Mouse (Mus musculus): ENCODE data around the gene Mrpl12. TPM values are rescaled to one million over a fixed set of nuclear protein-coding genes. Genes with fewer than 3 reads are reported as not detected.
A peak's percentile ranks its signal among the peaks of the same experiment; 100 is the strongest.

Mrpl12 gene
- 10 to 100 TPM; 66.1 to 68.3 TPM for total RNA-seq (2021)
- long read RNA-seq, experiment 1, transcript Mrpl12-201 (5 exons, 1,316 nt): major isoform, 40 of 44 reads
- long read RNA-seq, experiment 1, partial matches to known transcripts: 1 of 44 reads
- long read RNA-seq, experiment 1, other reads (novel, unspliced or antisense): 1 of 44 reads
- long read RNA-seq, experiment 2, transcript Mrpl12-201 (5 exons, 1,316 nt): major isoform, 28 of 31 reads
- long read RNA-seq, experiment 2, partial matches to known transcripts: 1 of 31 reads
- long read RNA-seq, experiment 2, other reads (novel, unspliced or antisense): 0 of 31 reads

DNA sequence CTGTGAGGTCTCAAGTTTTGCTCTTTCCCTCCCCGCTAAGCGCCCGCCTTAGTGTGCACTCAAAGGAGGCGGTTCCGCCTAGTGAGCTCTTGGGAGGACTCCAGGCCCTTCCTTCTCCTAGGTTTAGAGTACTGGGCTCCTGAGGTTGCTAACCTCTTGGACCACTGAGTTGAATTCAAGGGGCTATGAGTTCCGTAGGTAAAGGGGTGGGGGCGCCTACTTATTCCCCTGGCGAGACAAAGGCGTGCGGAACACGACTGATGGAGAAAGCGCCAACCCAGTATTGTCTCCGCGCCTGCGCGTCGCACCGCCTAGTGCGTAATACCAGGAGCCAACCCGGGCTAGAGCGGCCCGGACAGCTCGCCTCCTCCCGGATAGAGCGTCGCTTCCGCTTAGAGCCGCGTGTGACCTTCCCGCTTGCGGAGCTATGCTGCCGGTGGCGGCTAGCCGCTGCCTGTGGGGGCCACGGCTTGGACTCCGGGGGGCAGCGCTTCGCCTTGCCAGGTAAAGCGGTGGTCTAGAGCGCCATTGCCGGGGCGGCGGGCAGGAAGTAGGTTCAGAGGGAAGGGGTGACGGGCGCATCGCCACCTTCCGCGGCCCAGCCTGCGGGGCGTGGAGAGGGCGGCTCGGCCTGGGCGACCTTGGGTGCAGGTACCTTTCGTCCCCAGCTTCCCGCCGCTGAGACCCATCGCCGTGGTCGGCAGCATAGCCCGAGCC is at the start of gene Mrpl12:
TSS of gene Mrpl12 (plus strand) at position 349 of the 717 bp plus-strand sequence.
- Histone ChIP-seq H3K27ac (peak within 1 kb of the TSS; percentile 95), H3K4me3 (peak within 1 kb of the TSS; percentile 81)
- intact Hi-C loops (cut with DNase I): loop anchor here (1.0 to 2.0 kb wide), 2 partner anchors 26 to 92 kb away; partner anchors contain the start of genes Ccdc137 and Oxld1
- DNase-seq (ENCODE audit: extremely low spot score in 1 of 2, low spot score in 2 of 2): peak; percentile 88 to 89
- TF ChIP-seq CTCF (IDR thresholded peaks at IDR 0.05): no peak

DNA sequence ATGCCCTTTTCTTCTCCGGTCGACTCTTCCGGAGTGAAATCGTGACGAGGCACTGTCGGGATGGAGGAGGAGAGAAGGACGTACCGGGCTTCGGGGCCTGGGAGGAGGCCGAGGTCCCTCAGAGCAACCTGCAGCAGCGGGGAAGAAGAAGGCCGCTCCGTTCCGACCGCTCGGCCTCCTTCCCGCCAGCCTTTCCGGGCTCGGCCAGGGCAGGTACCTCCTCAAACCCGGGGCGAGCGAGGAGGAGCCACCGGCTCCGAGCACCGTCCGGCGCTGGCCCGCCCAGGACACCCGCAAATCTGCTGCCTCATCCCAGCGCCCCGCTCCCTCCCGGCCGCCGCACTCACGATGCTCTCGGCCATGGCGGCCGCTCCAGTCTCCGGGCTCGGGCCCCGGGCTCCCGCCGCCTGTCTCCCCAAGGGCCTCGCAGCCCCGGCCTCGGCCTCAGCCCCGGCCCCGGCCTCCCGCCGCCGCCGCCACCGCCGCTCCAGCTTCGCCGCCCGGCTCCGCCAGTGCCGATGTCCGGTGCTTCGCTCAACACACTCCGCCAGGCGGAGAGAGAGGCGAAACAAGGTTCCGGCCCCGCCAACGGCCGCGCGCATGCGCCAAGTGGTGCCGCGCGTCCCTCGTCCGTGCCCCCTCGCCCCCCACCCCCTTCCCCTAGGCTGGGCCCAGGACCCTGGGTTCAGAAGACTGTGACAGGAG is 47.1 kb upstream of the Mrpl12 start, which contains the start of gene Nploc4:
TSS of gene Nploc4 (minus strand) at position 557 of the 705 bp plus-strand sequence.
- DNase-seq (ENCODE audit: extremely low spot score in 1 of 2, low spot score in 2 of 2): peak; percentile 85 to 89
- TF ChIP-seq CTCF (IDR thresholded peaks at IDR 0.05): peak; percentile 23
- Histone ChIP-seq H3K27ac (peak within 1 kb of the TSS; percentile 92), H3K4me3 (peak within 1 kb of the TSS; percentile 95)
- intact Hi-C loops (cut with DNase I): no loop called here

DNA sequence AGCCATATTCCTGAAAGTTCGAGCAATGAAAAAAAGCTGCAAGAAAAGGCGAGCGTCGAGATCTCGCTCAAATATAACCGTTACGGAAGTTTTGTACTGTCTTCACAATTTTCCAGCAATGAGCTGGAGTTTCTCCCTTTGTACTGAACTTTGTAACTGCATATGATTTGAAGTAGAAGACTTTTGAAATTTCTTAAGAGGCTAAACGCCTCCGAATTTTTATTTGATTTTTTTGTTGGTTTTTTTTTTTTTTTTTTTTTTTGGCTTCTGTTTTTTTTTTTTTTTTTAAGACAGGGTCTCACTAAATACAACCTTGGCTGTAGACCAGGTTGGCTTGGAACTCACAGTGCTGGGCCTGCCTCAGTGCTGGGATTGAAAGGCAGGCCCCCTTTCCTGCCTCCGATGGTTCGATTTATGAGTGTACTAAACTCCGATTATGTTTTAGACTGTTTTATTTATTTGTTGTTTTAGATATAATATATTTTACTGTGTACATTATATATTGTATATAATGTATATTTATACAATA is 46.5 kb upstream of the Mrpl12 start:
- no peak for DNase-seq (ENCODE audit: extremely low spot score in 1 of 2, low spot score in 2 of 2)
- H3K27ac ChIP-seq: peak overlapping the region; percentile 92

DNA sequence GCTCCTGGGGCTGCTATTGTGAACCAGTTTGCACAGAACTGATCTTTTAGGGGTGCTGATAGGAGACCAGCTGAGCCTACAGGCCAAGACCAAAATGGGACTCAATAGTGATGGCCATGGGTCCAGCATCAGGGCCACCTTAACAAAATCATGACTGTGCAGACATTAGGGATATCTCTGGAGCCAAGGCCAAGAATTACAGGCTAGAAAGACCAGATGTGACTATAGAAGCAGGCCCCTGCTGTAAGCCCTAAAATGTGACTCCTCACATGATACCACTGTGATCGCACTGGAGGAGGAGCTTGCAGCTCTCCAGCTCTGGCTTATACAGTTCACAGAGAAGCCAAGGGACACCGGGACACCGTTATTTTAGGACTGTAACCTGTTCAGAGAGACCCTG is 42.1 kb upstream of the Mrpl12 start, which contains the start of gene Tspan10:
TSS of gene Tspan10 (plus strand) at position 301 of the 400 bp plus-strand sequence.
- DNase-seq (ENCODE audit: extremely low spot score in 1 of 2, low spot score in 2 of 2): no peak
- intact Hi-C loops (cut with DNase I): no loop called here
- H3K4me3 ChIP-seq: no peak within 1 kb of the TSS
- TF ChIP-seq CTCF (IDR thresholded peaks at IDR 0.05): no peak
- no peak within 1 kb of the TSS for H3K27ac ChIP-seq

More for the DNA sequence above, 46.5 kb upstream of the Mrpl12 start:
- no peak for TF ChIP-seq CTCF (IDR thresholded peaks at IDR 0.05)
- intact Hi-C loops (cut with DNase I): no loop called here
- peak overlapping the region; percentile 95 for H3K4me3 ChIP-seq

DNA sequence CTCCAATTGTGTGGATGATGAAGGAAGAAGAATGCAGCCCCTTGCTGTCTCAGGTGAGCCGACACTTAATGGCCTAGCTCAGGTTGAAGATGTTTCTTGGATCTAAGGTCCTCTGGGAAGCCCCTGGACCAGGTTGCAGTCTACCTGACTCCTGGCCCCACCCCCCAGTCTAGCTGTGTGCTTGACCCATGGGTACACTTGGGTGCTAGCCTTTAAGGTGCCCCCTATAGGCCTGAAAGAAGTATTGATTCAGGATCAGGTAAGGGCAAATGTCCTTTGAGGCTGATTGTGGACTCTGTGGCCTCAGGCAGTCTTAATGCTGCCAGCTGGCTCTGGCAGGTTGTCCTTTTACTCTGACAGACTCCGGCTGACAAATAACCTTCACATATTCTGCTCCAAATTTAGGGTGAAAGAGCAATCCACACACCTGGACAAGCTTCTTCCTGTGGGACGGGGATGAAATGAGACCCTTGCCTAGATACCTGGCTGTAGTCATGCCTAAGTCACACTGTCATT is 41.6 kb upstream of the Mrpl12 start:
- no peak; the same call in 1 of the 2 replicates for TF ChIP-seq CTCF (IDR thresholded peaks at IDR 0.05)
- intact Hi-C loops (cut with DNase I): no loop called here
- no peak for DNase-seq (ENCODE audit: extremely low spot score in 1 of 2, low spot score in 2 of 2)
- no peak overlapping the region for H3K27ac ChIP-seq
- H3K4me3 ChIP-seq: no peak overlapping the region

DNA sequence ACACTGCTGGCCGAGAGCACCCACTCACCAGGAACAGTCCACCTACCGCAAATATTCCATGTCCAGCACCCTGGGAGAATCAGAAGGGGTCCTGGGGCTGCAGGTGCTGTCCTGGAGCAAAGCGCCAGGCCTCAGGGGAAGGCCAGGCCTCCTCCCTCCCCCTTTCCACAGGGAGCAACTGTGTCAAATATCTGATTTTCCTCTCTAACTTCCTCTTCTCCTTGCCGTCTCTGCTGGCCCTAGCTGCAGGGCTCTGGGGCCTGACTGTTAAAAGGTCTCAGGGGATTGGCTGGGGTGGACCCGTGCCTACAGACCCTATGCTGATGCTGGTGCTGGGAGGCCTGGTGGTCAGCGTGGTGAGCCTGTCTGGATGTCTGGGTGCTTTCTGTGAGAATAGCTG is 40.3 kb upstream of the Mrpl12 start:
- no peak overlapping the region for H3K27ac ChIP-seq
- no peak overlapping the region for H3K4me3 ChIP-seq
- no peak for DNase-seq (ENCODE audit: extremely low spot score in 1 of 2, low spot score in 2 of 2)
- intact Hi-C loops (cut with DNase I): no loop called here
- TF ChIP-seq CTCF (IDR thresholded peaks at IDR 0.05): no peak

DNA sequence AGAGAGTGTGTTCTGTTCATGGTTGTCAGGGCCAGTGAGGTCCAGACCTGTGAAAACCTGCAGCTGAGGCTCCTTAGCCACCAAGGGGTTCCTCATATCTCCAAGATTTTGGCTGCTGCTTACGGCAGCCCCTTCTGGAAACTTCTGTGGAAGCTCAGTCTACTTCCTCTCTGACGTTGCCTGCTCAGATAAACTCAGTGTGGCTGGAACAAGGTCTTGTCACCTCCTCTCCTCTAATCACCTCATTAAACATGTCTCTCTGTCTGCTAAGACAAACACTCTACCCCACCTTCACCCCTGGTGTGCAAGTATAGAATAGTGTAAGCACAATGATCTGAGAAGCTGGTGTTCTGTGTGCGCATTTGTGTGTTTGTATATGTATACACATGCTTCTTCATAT is 38.9 kb upstream of the Mrpl12 start:
- H3K4me3 ChIP-seq: no peak overlapping the region
- no peak for TF ChIP-seq CTCF (IDR thresholded peaks at IDR 0.05)
- H3K27ac ChIP-seq: no peak overlapping the region
- no peak for DNase-seq (ENCODE audit: extremely low spot score in 1 of 2, low spot score in 2 of 2)
- intact Hi-C loops (cut with DNase I): no loop called here

DNA sequence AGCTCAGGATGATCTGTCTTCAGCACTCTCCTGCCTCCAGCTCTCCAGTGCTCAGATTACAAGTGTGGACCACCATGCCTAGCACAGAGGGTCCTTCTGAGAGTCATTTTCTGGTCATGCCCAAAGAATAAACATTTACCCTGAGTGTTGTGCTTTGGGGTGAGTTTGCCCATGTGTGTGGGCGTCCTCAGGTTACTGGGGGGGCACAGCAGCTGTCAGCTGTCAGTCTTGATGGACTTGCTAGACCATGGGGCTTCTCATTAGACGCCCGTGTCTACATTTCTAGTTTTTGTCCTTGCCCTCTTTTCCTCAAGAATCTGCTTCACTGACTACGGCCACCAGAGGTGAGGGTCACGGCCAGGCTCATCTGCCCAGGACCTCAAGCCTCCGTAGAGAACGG is 37.2 kb upstream of the Mrpl12 start:
- H3K4me3 ChIP-seq: no peak overlapping the region
- no peak for TF ChIP-seq CTCF (IDR thresholded peaks at IDR 0.05)
- intact Hi-C loops (cut with DNase I): no loop called here
- no peak for DNase-seq (ENCODE audit: extremely low spot score in 1 of 2, low spot score in 2 of 2)
- H3K27ac ChIP-seq: no peak overlapping the region

DNA sequence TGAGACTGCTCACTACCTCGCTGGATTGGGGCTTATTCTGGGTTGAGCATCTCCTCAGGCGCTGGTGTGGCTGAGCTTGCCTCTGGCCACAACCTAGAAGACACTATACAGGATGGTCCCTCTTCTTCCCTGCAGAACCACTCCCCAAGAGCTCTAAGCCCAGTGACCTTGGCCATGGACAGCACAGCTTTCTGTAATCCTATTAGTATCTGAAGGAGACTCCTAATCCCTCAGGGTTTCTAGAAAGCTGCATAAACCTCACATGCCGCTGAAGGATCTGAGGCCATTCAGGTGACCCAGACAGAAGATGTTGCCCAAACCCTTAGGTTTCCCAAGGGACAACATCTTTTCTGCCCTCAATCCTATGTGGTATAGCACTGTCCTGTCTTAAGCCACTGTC is 32.2 kb upstream of the Mrpl12 start:
- DNase-seq (ENCODE audit: extremely low spot score in 1 of 2, low spot score in 2 of 2): no peak
- Histone ChIP-seq H3K27ac (no peak overlapping the region), H3K4me3 (no peak overlapping the region)
- TF ChIP-seq CTCF (IDR thresholded peaks at IDR 0.05): no peak
- intact Hi-C loops (cut with DNase I): no loop called here

DNA sequence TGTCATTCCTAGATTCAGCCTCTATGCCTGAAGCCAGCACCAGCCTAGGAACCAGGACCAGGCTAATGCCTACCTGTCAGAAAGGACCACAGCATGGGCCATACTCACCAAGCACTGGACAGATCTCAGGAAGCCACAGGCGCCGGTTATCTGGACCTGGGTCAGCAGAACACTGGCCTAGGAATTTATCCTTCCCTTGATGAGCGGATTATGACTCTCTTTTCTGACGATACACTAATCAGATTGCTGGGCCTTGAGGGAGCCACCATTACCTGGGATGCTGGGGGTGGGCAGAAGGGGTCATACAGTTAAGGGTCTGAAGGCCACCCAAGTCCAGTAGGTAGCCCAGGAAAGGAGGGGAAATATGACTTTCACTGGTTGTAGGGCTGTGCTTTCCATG is 31.1 kb upstream of the Mrpl12 start, which contains the start of gene Pde6g:
TSS of gene Pde6g (minus strand) at position 195 of the 400 bp plus-strand sequence.
- H3K27ac ChIP-seq: no peak within 1 kb of the TSS
- intact Hi-C loops (cut with DNase I): no loop called here

DNA sequence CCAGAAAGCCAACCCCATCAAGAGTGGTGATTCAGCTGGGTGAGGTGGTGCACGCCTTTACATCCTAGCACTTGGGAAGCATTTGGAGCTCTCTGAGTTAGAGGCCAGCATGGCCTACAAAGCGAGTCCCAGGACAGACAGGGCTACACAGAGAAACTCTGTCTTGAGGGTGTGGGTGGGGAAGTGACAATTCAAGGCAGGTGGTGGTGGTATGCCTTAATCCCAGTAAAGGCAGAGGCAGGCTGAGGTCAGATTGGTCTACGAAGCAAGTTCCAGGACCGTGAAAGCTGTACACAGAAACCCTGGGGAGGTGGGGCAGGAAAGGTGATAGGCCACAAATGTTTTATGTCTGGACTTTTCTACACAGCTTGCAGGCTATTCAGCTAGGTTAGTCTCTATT is 29.4 kb upstream of the Mrpl12 start:
- H3K4me3 ChIP-seq: no peak overlapping the region
- no peak for TF ChIP-seq CTCF (IDR thresholded peaks at IDR 0.05)
- DNase-seq (ENCODE audit: extremely low spot score in 1 of 2, low spot score in 2 of 2): no peak

More for the DNA sequence above, 31.1 kb upstream of the Mrpl12 start, which contains the start of gene Pde6g:
- H3K4me3 ChIP-seq: no peak within 1 kb of the TSS
- no peak for DNase-seq (ENCODE audit: extremely low spot score in 1 of 2, low spot score in 2 of 2)
- TF ChIP-seq CTCF (IDR thresholded peaks at IDR 0.05): no peak

More for the DNA sequence above, 29.4 kb upstream of the Mrpl12 start:
- intact Hi-C loops (cut with DNase I): no loop called here
- no peak overlapping the region for H3K27ac ChIP-seq

All from left cerebral cortex, adult 2 months (tissue).